Mouse (Mus musculus): ENCODE results near the gene Tfpi. TPM values are rescaled to one million over a fixed set of nuclear protein-coding genes. Genes with fewer than 3 reads are reported as not detected.

Gene Tfpi
- polyA plus RNA-seq (2012; rRNA removed; ENCODE audit: low replicate concordance), result 8.7 and 21.1 TPM in 2 replicates

DNA sequence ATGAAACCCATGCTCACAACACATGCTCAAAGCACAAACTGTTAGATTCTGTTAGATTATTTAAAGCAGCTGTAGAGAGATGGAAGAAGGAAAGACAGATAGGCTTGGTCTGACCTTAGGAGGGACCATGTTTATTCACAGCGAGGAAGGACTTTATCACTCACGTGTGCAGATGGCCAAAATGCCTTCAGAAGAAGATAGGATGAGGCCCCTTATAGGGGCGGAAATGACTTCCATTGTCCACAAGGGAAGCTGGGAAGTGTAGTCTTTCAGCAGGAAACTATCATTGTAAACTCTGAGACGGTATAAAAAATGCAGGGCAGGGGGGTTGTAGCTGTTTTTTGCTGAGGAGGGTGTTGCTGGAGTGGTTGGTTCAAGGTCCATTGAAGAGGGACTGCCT is at the start of gene Tfpi:
Gene Tfpi, minus strand, starts transcription at position 199 of the 400 bp plus-strand sequence.

DNA sequence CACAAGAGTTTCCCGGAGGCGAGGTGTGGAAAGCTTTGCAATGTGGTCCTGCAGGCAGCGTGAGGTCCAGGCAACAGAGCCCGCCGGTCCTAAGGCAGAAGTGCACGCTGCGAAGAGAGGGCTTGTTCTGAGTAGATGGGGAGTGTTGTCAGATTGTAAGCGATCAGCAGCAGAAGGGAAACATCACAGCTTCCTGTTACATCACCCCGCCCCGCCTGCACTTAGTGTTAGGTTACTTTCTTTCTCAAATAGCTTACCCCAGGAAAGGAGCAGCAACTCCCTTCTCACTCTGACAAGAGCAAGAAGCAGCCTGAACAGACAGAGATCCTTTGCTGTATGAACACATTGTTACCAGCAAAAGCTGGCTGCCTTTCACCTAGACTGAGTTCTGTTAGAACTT is 51.4 kb downstream of the Tfpi start, which contains the start of gene Calcrl:
Gene Calcrl, minus strand, starts transcription at position 274 of the 400 bp plus-strand sequence.

Other genes starting within 250 kb of the Tfpi start
- gene Calcrl, start 51.4 kb downstream of the Tfpi start, polyA plus RNA-seq (2012; rRNA removed; ENCODE audit: low replicate concordance), result 9.6 and 13.8 TPM in 2 replicates
- 48.1 and 70.2 TPM in 2 replicates for gene Ctnnd1, start 174.0 kb upstream of the Tfpi start, polyA plus RNA-seq (2012; rRNA removed; ENCODE audit: low replicate concordance)
- gene Btbd18, start 182.3 kb upstream of the Tfpi start, polyA plus RNA-seq (2012; rRNA removed; ENCODE audit: low replicate concordance), result not detected in 2 replicates
- 32.7 and 68.5 TPM in 2 replicates for gene Selenoh, start 194.0 kb upstream of the Tfpi start, polyA plus RNA-seq (2012; rRNA removed; ENCODE audit: low replicate concordance)
- not detected in 2 replicates for gene Gm28635, start 201.3 kb upstream of the Tfpi start, polyA plus RNA-seq (2012; rRNA removed; ENCODE audit: low replicate concordance)
- gene Med19, start 201.6 kb upstream of the Tfpi start, polyA plus RNA-seq (2012; rRNA removed; ENCODE audit: low replicate concordance), result 9.4 and 10.1 TPM in 2 replicates
- gene Tmx2, start 202.4 kb upstream of the Tfpi start, polyA plus RNA-seq (2012; rRNA removed; ENCODE audit: low replicate concordance), result 98.4 and 120 TPM in 2 replicates
- gene Zdhhc5, start 238.4 kb upstream of the Tfpi start, polyA plus RNA-seq (2012; rRNA removed; ENCODE audit: low replicate concordance), result 45.2 and 59.9 TPM in 2 replicates

All from subcutaneous adipose tissue, adult 2 months (tissue).